In genomic region chr8:103378545-103378944, GRCm38 (mm10) we compare ENCODE assay signal across 27 mouse cellular contexts.
DNase-seq lines count a peak whose midpoint lies in the region; ATAC-seq and TF ChIP-seq lines count a peak whose summit lies in the region.
"Had no signal": no experiment of that assay in that cellular context is flagged by ENCODE, and none has a peak within 500 bp of the region (broad histone marks: within the 10 kb centered on the region; RNA-seq: fewer than 3 reads in every experiment).

No protein-coding gene starts in this region.

- no peaks in the 10 kb centered on the region for H3K9me3 ChIP-seq in lung, embryonic 14.5 days (ENCODE audit: low read depth, low read length)
- H3K9me3 ChIP-seq in embryonic facial prominence, embryonic 10.5 days, result no peaks in the 10 kb centered on the region
- H3K9me3 ChIP-seq in embryonic facial prominence, embryonic 14.5 days (ENCODE audit: control insufficient read depth, low read length), result no peaks in the 10 kb centered on the region
- H3K9me3 ChIP-seq: embryonic facial prominence, embryonic 12.5 days; forebrain, embryonic 13.5 days; heart, embryonic 12.5 days; heart, embryonic 15.5 days had no signal

- 8% methylated on average over 3 of the region's 3 CpGs for WGBS in lung, embryonic 14.5 days
- whole genome bisulfite sequencing in embryonic facial prominence, embryonic 10.5 days, result 28% methylated on average over 3 of the region's 3 CpGs
- 24% methylated on average over 3 of the region's 3 CpGs for WGBS in embryonic facial prominence, embryonic 14.5 days

- DNase-seq in heart, adult 11 months, result peak; percentile 55
- no peak for DNase-seq in heart, postnatal 14 days
- DNase-seq in lung, embryonic 14.5 days, result peak; percentile 59
- DNase-seq in lung, postnatal 4 days, result no peak
- DNase-seq in embryonic facial prominence, embryonic 10.5 days (ENCODE audit: low spot score), result no peak
- no peak for DNase-seq in embryonic facial prominence, embryonic 14.5 days (ENCODE audit: low spot score)
- DNase-seq: adrenal gland, adult 2 months; adrenal gland, postnatal 14 days; cerebellum, adult 11 months; cerebellum, adult 2 months; cerebellum, adult 9-11 months; cerebellum, postnatal 25 days; forebrain, postnatal 0 days; gastrocnemius, adult 2 months; gastrocnemius, postnatal 14 days; heart, adult 18-20 months; heart, postnatal 10 days; heart, postnatal 4 days had no signal

- no peak overlapping the region for H3K9ac ChIP-seq in lung, embryonic 14.5 days
- 0 out of 2 replicates have a peak overlapping the region, but pooled peaks have one; percentile 2 for H3K9ac ChIP-seq in embryonic facial prominence, embryonic 14.5 days (ENCODE audit: low read depth, low read length)
- H3K9ac ChIP-seq: embryonic facial prominence, embryonic 12.5 days; forebrain, embryonic 13.5 days; forebrain, postnatal 0 days; heart, embryonic 12.5 days; heart, embryonic 15.5 days; hindbrain, embryonic 14.5 days had no signal

- H3K27ac ChIP-seq in lung, embryonic 14.5 days (ENCODE audit: low read depth), result no peak overlapping the region
- peak overlapping the region; percentile 40 for H3K27ac ChIP-seq in embryonic facial prominence, embryonic 10.5 days (replicated peaks)
- no peak overlapping the region for H3K27ac ChIP-seq in embryonic facial prominence, embryonic 14.5 days (replicated peaks; ENCODE audit: low read depth, low read length)
- H3K27ac ChIP-seq: embryonic facial prominence, embryonic 12.5 days; forebrain, embryonic 13.5 days; gastrocnemius, adult 2 months; heart, embryonic 15.5 days; hindbrain, embryonic 14.5 days; hindbrain, postnatal 0 days had no signal

- TF ChIP-seq CTCF in lung, embryonic 14.5 days (IDR thresholded peaks at IDR 0.05; ENCODE audit: low read depth), result no peak

- intact Hi-C loops in heart, postnatal 14 days (cut with DNase I), result no loop called here

- H3K36me3 ChIP-seq in lung, embryonic 14.5 days (ENCODE audit: insufficient read depth), result no peaks in the 10 kb centered on the region
- no peaks in the 10 kb centered on the region for H3K36me3 ChIP-seq in embryonic facial prominence, embryonic 10.5 days (replicated peaks)
- no peaks in the 10 kb centered on the region for H3K36me3 ChIP-seq in embryonic facial prominence, embryonic 14.5 days (ENCODE audit: control insufficient read depth, insufficient read depth, low read length)
- H3K36me3 ChIP-seq: embryonic facial prominence, embryonic 12.5 days; heart, embryonic 12.5 days; heart, embryonic 15.5 days had no signal

- no peak overlapping the region for H3K4me2 ChIP-seq in lung, embryonic 14.5 days
- no peak overlapping the region for H3K4me2 ChIP-seq in embryonic facial prominence, embryonic 14.5 days (ENCODE audit: low read depth, low read length)
- H3K4me2 ChIP-seq: embryonic facial prominence, embryonic 12.5 days; forebrain, embryonic 13.5 days; heart, embryonic 12.5 days; heart, embryonic 15.5 days; hindbrain, embryonic 14.5 days had no signal

- 0 out of 2 replicates have a peak, but pooled peaks cover 3% of the 10 kb centered on the region for H3K4me1 ChIP-seq in lung, embryonic 14.5 days (ENCODE audit: insufficient read depth)
- H3K4me1 ChIP-seq in embryonic facial prominence, embryonic 10.5 days, result peaks cover 29% of the 10 kb centered on the region
- H3K4me1 ChIP-seq in embryonic facial prominence, embryonic 14.5 days (ENCODE audit: control insufficient read depth, insufficient read depth, low read length), result peaks cover 12% of the 10 kb centered on the region
- H3K4me1 ChIP-seq: forebrain, embryonic 13.5 days; heart, embryonic 15.5 days had no signal

- no peak overlapping the region for H3K4me3 ChIP-seq in lung, embryonic 14.5 days (ENCODE audit: low read depth, low read length)
- no peak overlapping the region for H3K4me3 ChIP-seq in embryonic facial prominence, embryonic 10.5 days
- no peak overlapping the region for H3K4me3 ChIP-seq in embryonic facial prominence, embryonic 14.5 days (ENCODE audit: low read depth, low read length)
- H3K4me3 ChIP-seq: embryonic facial prominence, embryonic 12.5 days; erythroblast, embryonic 14.5 days; forebrain, embryonic 13.5 days; gastrocnemius, adult 2 months; heart, embryonic 12.5 days; heart, embryonic 15.5 days had no signal

- no peaks in the 10 kb centered on the region for H3K27me3 ChIP-seq in lung, embryonic 14.5 days (ENCODE audit: insufficient read depth, low read length)
- H3K27me3 ChIP-seq in embryonic facial prominence, embryonic 10.5 days (replicated peaks; ENCODE audit: low read depth, poor library complexity, severe bottlenecking), result no peaks in the 10 kb centered on the region
- H3K27me3 ChIP-seq in embryonic facial prominence, embryonic 14.5 days (replicated peaks; ENCODE audit: control insufficient read depth, insufficient read depth, low read length), result no peaks in the 10 kb centered on the region
- H3K27me3 ChIP-seq: embryonic facial prominence, embryonic 12.5 days; forebrain, embryonic 13.5 days; heart, embryonic 12.5 days; heart, embryonic 15.5 days had no signal

- peak; percentile 67; the same call in 1 of the 2 replicates for ATAC-seq in lung, embryonic 14.5 days (ENCODE audit: insufficient read depth)
- ATAC-seq in embryonic facial prominence, embryonic 14.5 days (ENCODE audit: low read depth), result no peak
- ATAC-seq: CD4-positive, CD25-positive, alpha-beta regulatory T cell, adult 4 months; forebrain, embryonic 13.5 days; forebrain, postnatal 0 days; hindbrain, postnatal 0 days; inflammation-experienced regulatory T-cells, adult 6 months had no signal

Comparison
In these comparisons a context has a peak if more than half of its experiments do, and no peak if none do; other contexts are left out.
1. DNase-seq: peak in heart, adult 11 months (single experiment) and lung, embryonic 14.5 days (single experiment); none in heart, postnatal 14 days (0 of 2), lung, postnatal 4 days (0 of 2), embryonic facial prominence, embryonic 10.5 days (single experiment) and embryonic facial prominence, embryonic 14.5 days (single experiment).